Mouse (Mus musculus): Measurements from ENCODE around the gene Fn1. TPM values are rescaled to one million over a fixed set of nuclear protein-coding genes. Genes with fewer than 3 reads are reported as not detected.

Fn1 gene
- polyA plus RNA-seq (2015; fragmentation: Nextera tagmentation; extraction: Ambion mirVana) = 158 and 219 TPM in 2 replicates

DNA sequence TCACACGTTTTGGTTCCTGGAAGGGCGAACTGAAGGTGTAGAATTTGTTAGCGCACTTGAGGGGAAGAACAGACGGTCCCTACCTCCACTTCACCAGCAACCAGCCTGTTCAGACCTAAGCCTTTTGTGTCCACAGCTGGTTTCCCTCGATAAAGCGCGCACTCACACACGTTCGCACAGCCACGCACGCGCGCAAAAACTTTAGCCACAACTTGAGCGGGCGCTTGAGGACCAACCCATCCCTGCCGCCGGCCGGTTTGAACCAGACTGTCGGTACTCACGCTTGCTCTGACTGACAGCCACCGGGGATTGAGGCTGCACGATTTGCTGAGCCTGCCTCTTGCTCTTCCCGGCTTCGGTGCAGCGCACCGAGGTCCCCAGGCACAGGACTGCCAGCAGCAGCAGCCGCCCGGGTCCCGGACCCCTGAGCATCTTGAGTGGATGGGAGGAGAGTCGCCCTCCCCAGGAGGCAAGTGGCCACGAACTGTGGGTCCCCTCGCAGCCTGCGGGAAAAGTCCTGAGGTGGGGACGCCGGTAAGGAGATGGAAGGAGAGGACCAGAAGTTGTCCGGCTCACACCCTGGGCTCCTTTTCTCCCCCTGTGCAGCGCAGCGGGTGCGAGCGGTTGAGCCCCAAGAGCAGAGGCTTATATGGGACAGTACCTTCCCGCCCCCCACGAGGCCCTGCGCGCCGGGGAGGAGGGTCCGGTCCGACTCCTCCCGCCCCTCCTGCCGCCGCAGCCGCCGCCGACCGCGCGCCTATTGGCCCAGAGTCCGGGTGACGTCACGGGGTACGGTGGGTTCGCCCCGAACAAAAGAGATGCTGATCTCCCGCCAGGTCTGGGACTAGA is at the start of gene Fn1:
Gene Fn1 (minus strand): TSS at position 650 of the 849 bp plus-strand sequence.
- Histone ChIP-seq H3K9me3 (replicated peaks) (no peaks in the 10 kb centered on the region), H3K9ac (peak within 1 kb of the TSS; percentile 78), H3K4me1 (replicated peaks) (peaks cover 11% of the 10 kb centered on the region; the same call in 1 of the 2 replicates), H3K27ac (peak within 1 kb of the TSS; percentile 86), H3K4me2 (peak within 1 kb of the TSS; percentile 84), H3K4me3 (peak within 1 kb of the TSS; percentile 82), H3K27me3 (no peaks in the 10 kb centered on the region), H3K36me3 (no peaks in the 10 kb centered on the region)
- WGBS = under 1% methylated on average over 63 of the region's 63 CpGs
- peak; percentile 97 for ATAC-seq (replicated peaks; ENCODE audit: insufficient number of reproducible peaks, insufficient read depth, low FRiP score, low read depth)

- H3K36me3 ChIP-seq = no peaks in the 10 kb centered on the region
- no peak overlapping the region for H3K27ac ChIP-seq
- peaks cover 7% of the 10 kb centered on the region for H3K4me1 ChIP-seq (replicated peaks)
- 74% methylated on average over 3 of the region's 3 CpGs for WGBS
- H3K4me3 ChIP-seq = no peak overlapping the region
- no peak overlapping the region for H3K9ac ChIP-seq
- no peaks in the 10 kb centered on the region for H3K27me3 ChIP-seq
- no peaks in the 10 kb centered on the region for H3K9me3 ChIP-seq (replicated peaks)
- H3K4me2 ChIP-seq = no peak overlapping the region
- ATAC-seq (replicated peaks; ENCODE audit: insufficient number of reproducible peaks, insufficient read depth, low FRiP score, low read depth) = no peak
Observed at GRCm38 (mm10) chr1:71696093-71696492, 43.1 kb upstream of the Fn1 start.

DNA sequence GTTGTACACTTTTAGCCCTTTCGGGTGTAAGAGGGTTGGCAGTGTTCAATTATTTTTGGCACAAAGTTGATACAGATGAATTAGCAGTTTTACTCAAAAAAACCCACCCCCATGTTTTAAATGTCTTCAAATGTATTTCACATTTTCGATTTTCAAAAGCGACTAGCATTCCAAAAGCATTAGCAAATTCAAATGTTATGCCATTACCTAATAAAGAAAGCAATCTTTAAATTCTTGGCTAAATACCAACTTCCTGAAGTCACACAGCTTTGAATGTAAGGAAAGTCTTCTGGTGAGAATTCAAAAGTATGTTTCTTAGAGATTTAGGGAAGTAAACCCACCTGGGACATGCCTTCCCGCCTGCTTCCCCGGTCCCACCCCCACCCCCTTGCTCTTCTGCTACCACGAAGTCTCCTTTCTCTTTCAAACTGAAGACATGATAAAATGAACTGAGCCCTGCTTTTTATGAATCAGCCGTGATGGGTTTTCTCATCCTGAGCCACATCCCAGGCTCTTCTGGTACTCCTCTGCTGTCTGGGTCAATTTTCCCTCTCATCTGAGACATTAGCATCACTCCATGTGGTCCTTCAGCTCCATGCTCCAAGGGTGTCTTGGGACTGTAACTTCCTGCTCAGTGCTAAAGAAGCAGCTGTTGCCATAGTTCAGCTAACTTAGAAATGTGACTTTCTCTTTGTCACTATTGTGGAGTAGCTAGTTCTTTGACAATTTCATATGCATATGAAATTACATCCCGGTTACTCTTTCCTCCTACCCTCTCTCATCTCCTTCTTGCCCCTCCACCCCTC is 38.7 kb upstream of the Fn1 start:
- Histone ChIP-seq H3K4me2 (0 out of 2 replicates have a peak overlapping the region, but pooled peaks have one; percentile 3), H3K4me3 (no peak overlapping the region), H3K27ac (peak overlapping the region; percentile 51), H3K9ac (no peak overlapping the region), H3K4me1 (replicated peaks) (peaks cover 8% of the 10 kb centered on the region), H3K9me3 (replicated peaks) (no peaks in the 10 kb centered on the region), H3K27me3 (no peaks in the 10 kb centered on the region), H3K36me3 (no peaks in the 10 kb centered on the region)
- WGBS = 45% methylated on average over 8 of the region's 8 CpGs
- no peak for ATAC-seq (replicated peaks; ENCODE audit: insufficient number of reproducible peaks, insufficient read depth, low FRiP score, low read depth)

GRCm38 (mm10) chr1:71688926-71689303 is 35.9 kb upstream of the Fn1 start:
- H3K9ac ChIP-seq = no peak overlapping the region
- 80% methylated on average over 5 of the region's 5 CpGs for WGBS
- no peak overlapping the region for H3K4me3 ChIP-seq
- no peak overlapping the region for H3K27ac ChIP-seq
- no peaks in the 10 kb centered on the region for H3K36me3 ChIP-seq
- no peak overlapping the region for H3K4me2 ChIP-seq
- peaks cover 12% of the 10 kb centered on the region for H3K4me1 ChIP-seq (replicated peaks)
- no peak for ATAC-seq (replicated peaks; ENCODE audit: insufficient number of reproducible peaks, insufficient read depth, low FRiP score, low read depth)
- no peaks in the 10 kb centered on the region for H3K9me3 ChIP-seq (replicated peaks)
- H3K27me3 ChIP-seq = no peaks in the 10 kb centered on the region

- Histone ChIP-seq H3K4me2 (no peak overlapping the region), H3K36me3 (no peaks in the 10 kb centered on the region), H3K9me3 (replicated peaks) (no peaks in the 10 kb centered on the region), H3K27ac (no peak overlapping the region), H3K9ac (no peak overlapping the region), H3K27me3 (no peaks in the 10 kb centered on the region), H3K4me1 (replicated peaks) (peaks cover 17% of the 10 kb centered on the region), H3K4me3 (no peak overlapping the region)
- no peak for ATAC-seq (replicated peaks; ENCODE audit: insufficient number of reproducible peaks, insufficient read depth, low FRiP score, low read depth)
- 84% methylated on average over 3 of the region's 3 CpGs for WGBS
Observed at GRCm38 (mm10) chr1:71688272-71688925, 35.4 kb upstream of the Fn1 start.

DNA sequence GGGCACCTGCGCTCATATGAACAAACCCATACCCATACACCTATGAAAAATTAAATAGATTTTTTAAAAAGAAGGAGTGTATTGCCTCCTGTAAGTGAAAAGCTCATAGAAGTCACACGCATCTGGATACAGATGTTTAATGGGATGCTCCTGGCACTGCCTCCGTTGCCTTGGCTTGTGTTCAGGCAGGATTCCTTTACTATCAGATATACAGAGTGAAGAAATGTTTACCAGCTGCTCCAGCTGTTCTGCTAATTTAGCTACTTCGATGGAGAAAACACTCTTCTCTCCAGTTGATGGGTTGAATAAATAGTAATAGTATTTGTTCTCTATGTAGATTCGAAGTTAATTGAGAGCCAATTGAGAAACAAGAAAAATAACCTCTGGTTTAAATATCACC is 33.8 kb upstream of the Fn1 start:
- Histone ChIP-seq H3K9me3 (replicated peaks) (no peaks in the 10 kb centered on the region), H3K4me1 (replicated peaks) (peaks cover 15% of the 10 kb centered on the region), H3K36me3 (no peaks in the 10 kb centered on the region), H3K27me3 (no peaks in the 10 kb centered on the region), H3K4me3 (no peak overlapping the region), H3K4me2 (no peak overlapping the region), H3K9ac (no peak overlapping the region), H3K27ac (no peak overlapping the region)
- 79% methylated on average over 5 of the region's 5 CpGs for WGBS
- ATAC-seq (replicated peaks; ENCODE audit: insufficient number of reproducible peaks, insufficient read depth, low FRiP score, low read depth) = no peak

DNA sequence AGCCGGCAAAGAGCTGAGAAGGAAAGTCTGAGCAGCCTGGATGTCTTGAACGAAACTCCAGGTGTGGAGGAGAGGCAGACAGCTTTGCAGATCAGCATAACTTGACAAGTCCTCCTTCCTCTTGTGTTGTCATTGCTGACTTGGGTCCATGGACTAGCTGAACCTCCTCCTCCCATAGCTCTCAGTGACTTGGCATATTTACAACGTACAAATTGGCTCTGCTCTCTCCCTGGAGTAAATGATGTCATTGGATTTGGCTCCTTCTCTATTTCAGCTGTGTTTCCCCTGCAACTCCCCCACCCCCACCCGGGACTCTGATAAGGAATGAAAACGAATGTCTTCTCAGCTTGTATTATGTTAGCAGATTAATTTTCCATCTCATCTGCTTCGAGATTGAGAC is 30.7 kb upstream of the Fn1 start:
- Histone ChIP-seq H3K9me3 (replicated peaks) (no peaks in the 10 kb centered on the region), H3K9ac (no peak overlapping the region), H3K4me3 (no peak overlapping the region), H3K27ac (peak overlapping the region; percentile 26), H3K36me3 (no peaks in the 10 kb centered on the region), H3K4me1 (replicated peaks) (peaks cover 10% of the 10 kb centered on the region), H3K27me3 (no peaks in the 10 kb centered on the region), H3K4me2 (peak overlapping the region; percentile 19; the same call in 1 of the 2 replicates)
- ATAC-seq (replicated peaks; ENCODE audit: insufficient number of reproducible peaks, insufficient read depth, low FRiP score, low read depth) = peak; percentile 67
- 29% methylated on average over 6 of the region's 6 CpGs for WGBS

DNA sequence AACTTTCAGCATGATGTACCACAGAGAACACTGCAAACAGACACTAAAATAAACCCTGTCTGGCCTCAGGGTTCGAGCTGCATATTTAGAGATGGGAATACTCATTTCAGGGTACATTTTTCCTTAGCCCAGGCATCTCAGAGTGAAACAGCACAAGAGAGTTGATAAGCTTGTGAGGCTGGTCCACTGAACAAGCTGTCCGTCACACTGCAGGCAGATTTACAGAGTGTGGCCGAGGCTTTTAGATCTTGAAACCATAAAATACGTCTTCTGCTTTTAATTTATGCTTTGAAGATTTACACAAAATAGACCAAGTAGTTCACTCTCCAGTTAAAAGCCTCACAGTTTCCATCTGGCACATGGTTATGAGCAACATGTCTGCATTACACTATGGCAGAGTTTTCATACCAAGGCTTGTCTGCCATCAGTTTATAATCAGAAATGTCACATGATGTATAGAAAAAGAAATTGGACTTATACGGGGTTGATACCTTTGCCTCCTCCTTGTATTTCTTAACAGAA is 29.3 kb upstream of the Fn1 start:
- no peak for ATAC-seq (replicated peaks; ENCODE audit: insufficient number of reproducible peaks, insufficient read depth, low FRiP score, low read depth)
- Histone ChIP-seq H3K4me2 (no peak overlapping the region), H3K27me3 (no peaks in the 10 kb centered on the region), H3K4me1 (replicated peaks) (peaks cover 10% of the 10 kb centered on the region), H3K27ac (no peak overlapping the region), H3K36me3 (no peaks in the 10 kb centered on the region), H3K9me3 (replicated peaks) (no peaks in the 10 kb centered on the region), H3K9ac (no peak overlapping the region), H3K4me3 (no peak overlapping the region)
- 38% methylated on average over 5 of the region's 5 CpGs for WGBS

GRCm38 (mm10) chr1:71681306-71681705 is 28.3 kb upstream of the Fn1 start:
- ATAC-seq (replicated peaks; ENCODE audit: insufficient number of reproducible peaks, insufficient read depth, low FRiP score, low read depth) = no peak
- 37% methylated on average over 2 of the region's 2 CpGs for WGBS

DNA sequence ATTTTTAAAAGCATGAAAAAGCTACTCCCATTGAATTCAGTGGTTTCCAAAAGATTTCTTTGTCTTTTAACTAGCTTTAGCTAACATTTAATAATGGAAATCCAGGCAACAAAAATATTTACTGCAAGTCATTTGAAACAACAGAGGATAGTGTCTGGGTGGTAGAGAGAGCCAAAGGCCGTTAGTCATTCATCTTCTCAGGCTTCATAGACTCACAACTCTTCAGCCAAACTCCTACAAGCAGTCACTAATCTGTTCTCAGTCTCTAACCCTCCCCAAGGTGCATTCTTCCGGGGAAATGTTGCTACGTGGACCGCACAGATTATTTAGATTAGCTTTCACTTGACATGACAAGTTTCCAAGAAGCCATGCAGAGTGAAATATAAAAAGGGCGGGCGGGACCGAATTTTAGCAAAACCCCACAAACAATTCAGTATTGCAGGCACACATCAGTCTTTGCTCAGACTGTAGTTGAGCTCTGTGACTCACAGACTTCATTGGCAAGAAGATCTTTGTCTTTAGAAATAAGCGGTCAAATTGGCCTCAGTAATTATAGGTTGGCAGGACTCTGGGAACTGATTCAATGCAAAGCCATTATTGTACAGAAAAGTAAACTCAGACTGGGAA is 27.2 kb upstream of the Fn1 start:
- no peak for ATAC-seq (replicated peaks; ENCODE audit: insufficient number of reproducible peaks, insufficient read depth, low FRiP score, low read depth)
- no peak overlapping the region for H3K27ac ChIP-seq
- peaks cover 10% of the 10 kb centered on the region for H3K4me1 ChIP-seq (replicated peaks)
- H3K4me2 ChIP-seq = no peak overlapping the region
- H3K27me3 ChIP-seq = no peaks in the 10 kb centered on the region
- no peak overlapping the region for H3K9ac ChIP-seq
- WGBS = 72% methylated on average over 8 of the region's 8 CpGs
- H3K36me3 ChIP-seq = no peaks in the 10 kb centered on the region
- no peak overlapping the region for H3K4me3 ChIP-seq
- H3K9me3 ChIP-seq (replicated peaks) = no peaks in the 10 kb centered on the region

More at GRCm38 (mm10) chr1:71681306-71681705, 28.3 kb upstream of the Fn1 start:
- H3K4me3 ChIP-seq = no peak overlapping the region
- H3K4me2 ChIP-seq = no peak overlapping the region
- H3K9ac ChIP-seq = no peak overlapping the region
- H3K4me1 ChIP-seq (replicated peaks) = peaks cover 10% of the 10 kb centered on the region
- no peak overlapping the region for H3K27ac ChIP-seq
- no peaks in the 10 kb centered on the region for H3K36me3 ChIP-seq
- no peaks in the 10 kb centered on the region for H3K27me3 ChIP-seq
- H3K9me3 ChIP-seq (replicated peaks) = no peaks in the 10 kb centered on the region

All from heart, embryonic 15.5 days (tissue).